Mouse (Mus musculus) CH12.LX (cell line): ENCODE measurements around the gene Tmprss3.

Source experiments
- CTCF ChIP-seq, 2 experiments: IDR thresholded peaks in 1 of 2; conservative IDR thresholded peaks in 1 of 2; 2 replicates each; pipeline ENCODE4 v1.5.1; 2011 to 2012; ENCODE audit warnings: low read depth in 2 of 2, low read length in 2 of 2, improper control_type of control experiment in 1 of 2, inconsistent platforms in 1 of 2, mild to moderate bottlenecking in 1 of 2, moderate library complexity in 1 of 2
- EP300 ChIP-seq: IDR thresholded peaks from 2 replicates; pipeline ENCODE4 v1.6.1; 2011; ENCODE audit warnings: low read length, improper control_type of control experiment
- MAFK ChIP-seq: IDR thresholded peaks from 2 replicates; pipeline ENCODE4 v1.6.1; 2011; ENCODE audit warnings: low read length, improper control_type of control experiment; ENCODE audit not compliant: insufficient replicate concordance
- MAX ChIP-seq: IDR thresholded peaks from 2 replicates; pipeline ENCODE4 v1.6.1; 2011; ENCODE audit warnings: low read length, improper control_type of control experiment
- NELFE ChIP-seq: IDR thresholded peaks from 2 replicates; pipeline ENCODE4 v1.6.1; 2011; ENCODE audit warnings: low read depth, low read length, improper control_type of control experiment
- NRF1 ChIP-seq: IDR thresholded peaks from 2 replicates; pipeline ENCODE4 v1.6.1; 2014; ENCODE audit warnings: low read depth, mild to moderate bottlenecking, inconsistent platforms, low read length, improper control_type of control experiment, moderate library complexity
- POLR2A ChIP-seq: IDR thresholded peaks from 2 replicates; pipeline ENCODE4 v1.6.1; 2011; ENCODE audit warnings: low read depth, mild to moderate bottlenecking, improper control_type of control experiment, low read length
- POLR2AphosphoS2 ChIP-seq: IDR thresholded peaks from 2 replicates; pipeline ENCODE4 v1.6.1; 2011; ENCODE audit warnings: low read depth, low read length, improper control_type of control experiment
- TCF12 ChIP-seq: IDR thresholded peaks from 2 replicates; pipeline ENCODE4 v1.6.1; 2014; ENCODE audit warnings: low read depth, mild to moderate bottlenecking, inconsistent platforms, low read length, improper control_type of control experiment

DNA sequence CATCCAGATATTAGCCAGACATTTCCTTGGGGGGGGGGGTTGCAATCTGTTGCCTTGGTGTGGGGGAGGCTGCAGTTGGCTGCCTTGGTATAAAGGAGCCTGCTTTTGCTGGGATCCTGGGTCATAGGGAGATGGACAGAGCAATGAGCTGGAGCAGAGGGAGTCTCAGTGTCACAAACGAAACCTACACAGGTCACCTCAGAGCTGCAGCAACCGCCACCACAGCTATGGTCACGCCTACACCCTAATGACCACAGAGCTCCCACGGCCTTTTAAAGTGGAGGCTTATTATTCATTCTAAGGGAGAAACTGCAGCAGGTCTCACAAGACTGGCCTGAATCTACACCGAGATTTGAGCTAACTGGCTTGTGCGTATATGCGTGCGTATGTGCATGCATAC lies 7.0 kb downstream of the Tmprss3 start:
- TF ChIP-seq NRF1 (no peak), POLR2AphosphoS2 (no peak), TCF12 (no peak), MAX (no peak), MAFK (no peak), NELFE (no peak), EP300 (no peak), CTCF (conservative IDR thresholded peaks at IDR 0.05 in 1 of 2, IDR thresholded peaks at IDR 0.05 in 1 of 2; ENCODE audit: low read depth in 2 of 2, low read length in 2 of 2) (no peak), POLR2A (no peak)
